ENCODE assay signal across 8 mouse cellular contexts in genomic region chr10:118507630-118508029, GRCm38 (mm10).
DNase-seq lines count a peak whose midpoint lies in the region; ATAC-seq and TF ChIP-seq lines count a peak whose summit lies in the region.

No protein-coding gene starts in this region.

- no peak overlapping the region for H3K4me2 ChIP-seq in midbrain, embryonic 14.5 days (ENCODE audit: low read length)
- no peak overlapping the region for H3K4me2 ChIP-seq in midbrain, embryonic 15.5 days
- no peak overlapping the region for H3K4me2 ChIP-seq in stomach, postnatal 0 days (replicated peaks; ENCODE audit: low read depth)

- no peaks in the 10 kb centered on the region for H3K36me3 ChIP-seq in midbrain, embryonic 14.5 days (ENCODE audit: control insufficient read depth, insufficient read depth, low read length)
- H3K36me3 ChIP-seq in midbrain, embryonic 15.5 days (replicated peaks) = no peaks in the 10 kb centered on the region
- no peaks in the 10 kb centered on the region for H3K36me3 ChIP-seq in stomach, postnatal 0 days (ENCODE audit: control insufficient read depth, insufficient read depth, low read length)

- no peak overlapping the region for H3K27ac ChIP-seq in midbrain, embryonic 14.5 days (replicated peaks; ENCODE audit: low read depth, low read length)
- H3K27ac ChIP-seq in midbrain, embryonic 15.5 days = no peak overlapping the region
- no peak overlapping the region for H3K27ac ChIP-seq in stomach, postnatal 0 days (replicated peaks)

- no peak overlapping the region for H3K4me3 ChIP-seq in midbrain, embryonic 14.5 days (replicated peaks; ENCODE audit: low read depth, low read length)
- no peak overlapping the region for H3K4me3 ChIP-seq in midbrain, embryonic 15.5 days
- H3K4me3 ChIP-seq in stomach, postnatal 0 days (ENCODE audit: low read depth, low read length) = no peak overlapping the region

- no peaks in the 10 kb centered on the region for H3K27me3 ChIP-seq in midbrain, embryonic 14.5 days (ENCODE audit: control insufficient read depth, insufficient read depth, low read length)
- no peaks in the 10 kb centered on the region for H3K27me3 ChIP-seq in midbrain, embryonic 15.5 days (replicated peaks)
- H3K27me3 ChIP-seq in stomach, postnatal 0 days (ENCODE audit: control insufficient read depth, insufficient read depth, low read length) = no peaks in the 10 kb centered on the region

- peak; percentile 68 for TF ChIP-seq CTCF in stomach, postnatal 0 days (IDR thresholded peaks at IDR 0.05; ENCODE audit: low read depth)

- no peaks in the 10 kb centered on the region for H3K9me3 ChIP-seq in midbrain, embryonic 14.5 days (ENCODE audit: control insufficient read depth, low read length)
- no peaks in the 10 kb centered on the region for H3K9me3 ChIP-seq in midbrain, embryonic 15.5 days
- no peaks in the 10 kb centered on the region for H3K9me3 ChIP-seq in stomach, postnatal 0 days (ENCODE audit: control insufficient read depth, low read length)

- ATAC-seq in midbrain, embryonic 14.5 days (ENCODE audit: low FRiP score, low TSS enrichment) = no peak
- ATAC-seq in midbrain, embryonic 15.5 days (replicated peaks) = no peak
- no peak for ATAC-seq in stomach, postnatal 0 days (ENCODE audit: low FRiP score, low TSS enrichment)

- intact Hi-C loops in left cerebral cortex, postnatal 25 days (cut with DNase I) = loop anchor here (5.0 kb wide), 1 partner anchor 65 kb away; the partner anchor contains the start of gene Ifng
- intact Hi-C loops in gastrocnemius, postnatal 14 days (cut with DNase I; ENCODE audit: low total_unique reads) = no loop called here

- WGBS in midbrain, embryonic 14.5 days = 49% methylated on average over 2 of the region's 2 CpGs
- 53% methylated on average over 2 of the region's 2 CpGs for WGBS in midbrain, embryonic 15.5 days
- WGBS in stomach, postnatal 0 days = 41% methylated on average over 2 of the region's 2 CpGs

- TF ChIP-seq EP300 in stomach, postnatal 0 days (optimal IDR thresholded peaks at IDR 0.05) = no peak

- peak; percentile 3 for DNase-seq in cerebellum, adult 11-12 months
- DNase-seq in cerebellum, adult 9-10 months = no peak
- peak; percentile 67 for DNase-seq in midbrain, embryonic 14.5 days
- DNase-seq in embryo, embryonic 10.5 days (ENCODE audit: low spot score) = peak; percentile 23
- DNase-seq in left cerebral cortex, postnatal 25 days (ENCODE audit: low spot score in 2 of 2) = peak; percentile 16 to 52
- DNase-seq in stomach, postnatal 0 days (ENCODE audit: low spot score) = no peak
- DNase-seq in gastrocnemius, postnatal 14 days = no peak

- no peak overlapping the region for H3K9ac ChIP-seq in midbrain, embryonic 14.5 days (replicated peaks; ENCODE audit: low read length)
- H3K9ac ChIP-seq in midbrain, embryonic 15.5 days = no peak overlapping the region
- no peak overlapping the region for H3K9ac ChIP-seq in stomach, postnatal 0 days (ENCODE audit: low read length)

- H3K4me1 ChIP-seq in midbrain, embryonic 14.5 days (ENCODE audit: control insufficient read depth, insufficient read depth, low read length) = no peaks in the 10 kb centered on the region
- no peaks in the 10 kb centered on the region for H3K4me1 ChIP-seq in midbrain, embryonic 15.5 days
- no peaks in the 10 kb centered on the region for H3K4me1 ChIP-seq in stomach, postnatal 0 days (replicated peaks; ENCODE audit: control insufficient read depth, insufficient read depth)

Comparison
In these comparisons a context has a peak if more than half of its experiments do, and no peak if none do; other contexts are left out.
1. DNase-seq: peak in cerebellum, adult 11-12 months (single experiment), midbrain, embryonic 14.5 days (single experiment), embryo, embryonic 10.5 days (single experiment) and left cerebral cortex, postnatal 25 days (2 of 2); none in cerebellum, adult 9-10 months (single experiment), stomach, postnatal 0 days (single experiment) and gastrocnemius, postnatal 14 days (single experiment).